Mouse (Mus musculus): ENCODE measurements around the gene Tfpi. TPM values are rescaled to one million over a fixed set of nuclear protein-coding genes. Genes with fewer than 3 reads are reported as not detected.

The Tfpi gene
- total RNA-seq (2021): 1 to 10 TPM; 2.8 to 5.0 TPM
- long read RNA-seq, experiment 1, partial matches to known transcripts: 0 of 2 reads
- long read RNA-seq, experiment 1, other reads (novel, unspliced or antisense): 2 of 2 reads
- long read RNA-seq, experiment 2, partial matches to known transcripts: 0 of 3 reads
- long read RNA-seq, experiment 2, other reads (novel, unspliced or antisense): 2 of 3 reads

DNA sequence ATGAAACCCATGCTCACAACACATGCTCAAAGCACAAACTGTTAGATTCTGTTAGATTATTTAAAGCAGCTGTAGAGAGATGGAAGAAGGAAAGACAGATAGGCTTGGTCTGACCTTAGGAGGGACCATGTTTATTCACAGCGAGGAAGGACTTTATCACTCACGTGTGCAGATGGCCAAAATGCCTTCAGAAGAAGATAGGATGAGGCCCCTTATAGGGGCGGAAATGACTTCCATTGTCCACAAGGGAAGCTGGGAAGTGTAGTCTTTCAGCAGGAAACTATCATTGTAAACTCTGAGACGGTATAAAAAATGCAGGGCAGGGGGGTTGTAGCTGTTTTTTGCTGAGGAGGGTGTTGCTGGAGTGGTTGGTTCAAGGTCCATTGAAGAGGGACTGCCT is at the start of gene Tfpi:
TSS of gene Tfpi (minus strand) at position 199 of the 400 bp plus-strand sequence.
- DNase-seq: no peak

DNA sequence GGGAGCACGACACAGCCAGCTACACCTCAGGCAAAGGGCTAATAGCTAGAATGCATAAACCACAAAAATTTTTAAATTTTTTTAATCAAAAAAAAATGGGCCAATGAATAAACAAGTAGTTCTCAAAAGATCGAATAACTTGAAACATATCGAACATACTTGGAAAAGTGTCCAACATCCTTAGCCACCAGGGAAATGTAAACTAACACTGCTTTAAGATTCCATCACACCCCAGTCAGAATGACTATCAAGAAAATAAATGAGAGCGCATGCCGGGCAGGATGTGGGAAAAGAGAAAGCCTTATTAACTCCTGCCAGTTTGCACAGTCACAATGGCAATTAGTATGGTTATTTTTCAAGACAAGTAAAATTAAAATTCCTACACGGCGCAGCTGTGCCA is 49.6 kb upstream of the Tfpi start:
- DNase-seq: no peak

DNA sequence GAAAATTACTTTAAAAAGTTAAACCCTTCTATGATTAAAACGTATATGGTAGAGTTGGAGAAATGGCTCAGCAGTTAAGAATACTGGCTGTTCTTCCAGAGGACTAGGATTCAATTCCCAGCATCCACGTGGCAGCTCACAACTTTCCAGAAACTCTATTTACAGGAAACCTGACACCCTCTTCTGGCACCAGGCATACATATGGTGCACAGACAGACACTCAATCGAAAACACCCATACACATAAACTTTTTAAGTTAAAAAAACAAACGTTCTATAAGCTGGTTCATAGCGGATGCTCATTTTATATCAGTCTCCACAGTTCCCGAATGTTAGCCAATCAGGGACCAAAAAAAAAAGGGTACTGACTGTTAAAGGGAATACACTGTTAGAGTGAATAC is 49.2 kb upstream of the Tfpi start:
- DNase-seq: no peak

DNA sequence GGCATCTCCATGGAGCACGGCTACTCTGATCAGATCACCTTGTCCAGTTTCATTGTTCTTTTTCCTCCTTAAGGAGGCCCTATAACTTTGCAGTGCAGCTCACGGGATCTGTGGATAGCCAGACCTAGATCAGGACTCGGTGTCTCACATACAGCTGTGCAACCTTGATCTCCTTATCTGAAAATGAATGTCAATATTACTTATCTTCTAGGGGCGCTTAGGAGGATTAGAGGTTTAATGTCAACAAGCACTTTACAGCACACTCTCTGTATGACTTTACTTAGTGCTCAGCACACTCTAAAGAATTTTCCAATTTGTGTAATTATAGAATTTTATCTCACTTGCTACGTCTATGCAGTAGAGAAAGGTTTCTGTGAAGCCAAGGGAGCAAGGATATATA is 48.5 kb upstream of the Tfpi start:
- DNase-seq: no peak

DNA sequence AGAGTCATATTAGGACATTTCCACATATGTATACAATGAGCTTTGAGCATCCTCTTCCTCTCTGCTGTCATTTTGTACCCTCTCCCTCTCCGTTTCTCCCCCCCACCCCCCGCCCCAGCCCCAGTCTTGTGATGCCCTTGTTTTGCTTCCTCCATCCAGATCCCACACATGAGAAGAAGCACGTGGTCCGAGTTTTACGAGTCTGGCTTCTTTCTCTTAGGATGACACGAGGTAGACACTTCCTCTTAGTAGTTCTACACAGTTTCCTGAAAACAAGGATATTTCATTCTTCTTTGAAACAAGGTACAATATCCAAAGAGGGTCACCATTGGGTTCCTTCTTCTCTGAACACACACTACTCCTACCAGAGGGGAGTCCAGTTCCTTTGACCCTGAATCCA is 47.4 kb upstream of the Tfpi start:
- no peak for DNase-seq

DNA sequence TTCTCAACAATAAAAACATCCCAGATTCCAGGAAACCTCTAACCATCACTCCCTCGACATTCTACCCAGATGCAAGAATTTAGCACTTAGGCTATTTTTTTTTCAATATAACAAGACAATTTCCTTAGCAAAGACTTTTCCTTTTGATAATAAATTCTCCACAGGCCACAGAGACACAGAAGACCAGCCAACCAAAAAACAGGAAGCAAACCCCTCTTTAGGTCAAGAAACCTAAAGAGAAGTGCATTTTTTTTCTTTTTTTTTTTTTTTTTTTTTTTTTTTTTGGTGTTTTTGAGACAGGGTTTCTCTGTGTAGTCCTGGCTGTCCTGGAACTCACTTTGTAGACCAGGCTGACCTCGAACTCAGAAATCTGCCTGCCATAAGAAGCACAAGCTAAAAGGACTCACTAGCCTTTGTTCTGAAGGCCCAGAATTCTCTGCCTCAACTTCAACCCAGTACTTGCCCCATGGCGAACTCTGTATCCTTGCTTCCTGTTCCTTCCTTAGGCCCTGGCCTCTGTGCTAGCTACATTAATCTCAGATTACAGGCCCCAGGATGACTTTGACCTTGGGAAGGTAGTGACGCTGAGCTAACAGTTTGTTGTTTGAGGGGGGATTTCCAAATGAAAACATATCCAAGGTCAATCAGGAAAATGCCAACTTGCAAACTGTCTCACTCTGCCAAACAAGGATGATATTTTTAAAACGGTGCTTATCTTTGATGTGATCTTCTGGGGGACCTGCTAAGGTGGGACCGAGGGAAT is 46.7 kb upstream of the Tfpi start:
- no peak for DNase-seq

DNA sequence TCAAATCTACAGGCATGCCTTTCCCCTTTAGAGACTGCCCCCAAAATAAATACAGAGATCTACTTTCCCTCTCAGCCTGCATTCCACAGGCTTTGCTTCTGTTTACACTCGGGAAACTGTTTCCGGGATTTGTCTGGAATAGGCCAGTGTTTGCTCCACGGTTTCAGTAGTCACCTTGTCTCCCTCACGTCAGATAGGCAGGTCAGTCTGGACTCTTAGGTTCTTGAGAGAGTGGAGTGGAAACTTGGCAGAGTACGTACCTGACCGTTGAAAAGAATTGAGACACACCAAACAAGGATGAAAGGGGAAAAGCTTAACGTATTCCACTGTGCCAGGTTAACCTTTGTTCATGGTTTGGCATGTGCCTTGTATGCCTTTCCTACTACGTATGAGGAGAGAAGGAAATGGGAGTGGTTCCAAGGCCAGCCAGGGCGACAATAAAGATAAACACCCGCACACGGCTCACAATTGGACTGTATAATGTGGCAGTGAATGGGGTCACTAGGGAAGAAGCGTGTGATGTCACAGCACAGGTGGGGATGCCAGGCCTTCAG is 43.0 kb upstream of the Tfpi start:
- DNase-seq: no peak

DNA sequence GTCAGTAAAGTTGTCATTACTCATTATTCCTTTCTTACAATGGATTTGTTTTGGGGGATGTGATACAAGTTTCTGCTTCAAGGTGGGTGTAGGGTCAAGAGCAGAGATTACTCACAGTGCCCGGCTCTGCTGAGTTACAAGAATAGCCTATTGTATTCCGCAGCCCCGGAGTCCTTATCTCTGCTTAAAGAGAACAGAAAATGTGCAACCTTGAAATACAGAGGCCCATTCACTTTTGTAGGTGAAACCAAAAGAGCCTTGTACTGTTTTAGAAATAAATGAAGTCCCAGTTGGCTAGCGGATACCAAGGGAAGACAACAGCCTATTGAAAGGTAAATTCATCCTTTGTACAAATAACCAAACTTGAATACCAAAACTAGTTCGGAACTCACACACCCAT is 42.2 kb upstream of the Tfpi start:
- no peak for DNase-seq

DNA sequence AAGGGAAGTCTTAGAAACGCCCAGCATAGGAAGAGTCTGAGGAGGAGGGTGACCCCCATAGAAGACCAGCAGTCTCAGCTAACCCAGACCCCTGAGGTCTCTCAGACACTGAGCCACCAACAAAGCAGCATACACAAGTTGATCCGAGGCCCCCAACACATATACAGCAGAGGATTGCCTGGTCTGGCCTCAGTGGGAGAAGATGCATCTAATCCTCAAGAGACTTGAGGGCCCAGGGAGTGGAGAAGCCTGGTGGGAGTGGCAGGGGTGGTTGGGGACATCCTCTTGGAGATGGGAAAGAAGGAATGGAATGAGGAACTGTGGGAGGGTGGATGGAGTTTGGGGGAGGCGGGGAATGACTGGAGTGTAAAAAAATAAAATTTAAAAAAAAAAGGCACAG is 36.7 kb upstream of the Tfpi start:
- no peak for DNase-seq

DNA sequence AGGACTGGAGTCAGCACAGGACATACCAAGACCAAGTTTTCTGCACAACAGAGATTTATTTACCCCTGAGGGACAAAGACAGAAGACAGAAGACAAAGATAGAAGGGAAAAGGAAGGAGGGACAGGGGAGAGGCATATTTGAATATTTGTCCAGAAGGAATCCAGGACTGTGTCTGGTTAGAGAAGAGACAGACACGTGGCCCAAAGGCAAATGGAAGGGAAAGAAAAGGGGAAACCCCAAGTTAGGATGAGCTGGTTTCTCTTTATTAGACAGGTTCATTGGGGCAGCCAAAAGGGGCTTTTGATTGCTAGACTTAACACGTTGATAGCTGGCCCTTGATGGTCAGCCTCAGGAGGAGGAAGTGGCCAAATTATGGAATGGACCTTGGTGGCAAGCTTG is 34.9 kb upstream of the Tfpi start:
- DNase-seq: no peak

DNA sequence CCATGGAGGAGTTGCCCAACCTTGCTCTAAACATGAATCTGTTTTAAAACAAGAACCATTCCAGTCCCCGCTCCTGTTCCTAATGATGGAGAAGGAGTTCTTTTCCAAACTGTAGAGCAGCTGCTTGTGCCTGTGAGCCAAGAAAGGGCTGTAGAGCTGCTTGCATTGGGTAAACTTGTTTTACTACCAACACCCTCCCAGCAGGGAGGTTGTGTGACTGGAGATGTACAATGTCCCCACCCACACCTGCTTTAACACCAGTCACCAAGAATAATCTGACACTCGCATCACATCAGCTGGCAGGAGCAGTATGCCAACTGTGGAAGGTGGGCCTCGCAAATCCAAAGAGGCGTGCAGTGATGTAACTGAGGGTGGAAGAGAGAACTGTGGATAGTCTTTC is 34.5 kb upstream of the Tfpi start:
- DNase-seq: no peak

DNA sequence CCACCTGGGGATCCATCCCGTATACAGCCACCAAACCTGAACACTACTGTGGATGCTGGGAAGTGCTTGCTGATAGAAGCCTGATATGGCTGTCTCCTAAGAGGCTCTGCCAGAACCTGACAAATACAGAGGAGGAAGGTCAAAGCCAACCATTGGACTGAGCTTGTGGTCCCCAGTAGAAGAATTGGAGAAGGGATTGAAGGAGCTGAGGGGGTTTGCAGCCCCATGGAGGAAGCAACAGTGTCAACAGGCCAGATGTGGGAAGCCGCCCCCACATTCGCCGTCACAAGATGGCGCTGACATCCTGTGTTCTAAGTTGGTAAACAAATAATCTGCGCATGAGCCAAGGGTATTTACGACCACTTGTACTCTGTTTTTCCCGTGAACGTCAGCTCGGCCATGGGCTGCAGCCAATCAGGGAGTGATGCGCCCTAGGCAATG is 28.4 kb upstream of the Tfpi start:
- DNase-seq: peak; percentile 8

DNA sequence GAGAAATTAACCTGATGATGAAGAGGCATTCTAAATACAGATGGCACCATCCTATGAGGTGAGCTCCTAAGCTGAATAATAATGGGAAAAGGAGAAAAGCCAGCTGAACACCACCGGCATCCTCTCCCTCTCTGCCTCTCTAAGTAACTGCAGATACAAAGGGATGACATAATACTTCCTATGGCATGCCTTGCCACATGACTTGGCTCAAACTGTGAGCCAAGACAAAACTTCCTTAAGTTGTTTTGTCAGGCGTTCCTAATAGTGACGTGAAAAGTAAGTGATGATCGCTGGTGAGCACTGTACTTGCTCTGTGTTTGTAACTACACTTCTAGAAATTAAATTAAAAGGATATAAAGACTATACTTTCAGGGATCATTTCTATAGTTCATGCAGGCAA is 27.7 kb upstream of the Tfpi start:
- no peak for DNase-seq

DNA sequence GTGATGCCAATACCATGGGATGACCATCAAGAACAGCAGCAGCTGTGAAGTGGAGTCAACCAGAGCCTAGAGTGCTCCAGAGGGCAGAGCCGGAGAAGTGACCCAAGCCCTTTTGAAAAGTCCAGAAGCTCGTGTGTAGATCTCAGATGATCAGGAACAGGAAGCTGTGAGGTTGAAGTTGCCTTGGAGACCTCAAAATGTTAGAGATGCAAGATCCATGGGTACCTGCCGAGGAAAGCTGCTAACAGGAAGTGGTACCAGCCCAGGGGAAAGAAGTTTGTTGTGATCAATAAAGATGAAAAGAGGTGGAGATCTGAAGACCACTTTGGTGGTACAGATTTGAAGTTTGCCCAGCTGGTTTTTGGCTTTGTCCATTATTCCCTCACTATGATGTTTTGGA is 22.3 kb upstream of the Tfpi start:
- DNase-seq: no peak

DNA sequence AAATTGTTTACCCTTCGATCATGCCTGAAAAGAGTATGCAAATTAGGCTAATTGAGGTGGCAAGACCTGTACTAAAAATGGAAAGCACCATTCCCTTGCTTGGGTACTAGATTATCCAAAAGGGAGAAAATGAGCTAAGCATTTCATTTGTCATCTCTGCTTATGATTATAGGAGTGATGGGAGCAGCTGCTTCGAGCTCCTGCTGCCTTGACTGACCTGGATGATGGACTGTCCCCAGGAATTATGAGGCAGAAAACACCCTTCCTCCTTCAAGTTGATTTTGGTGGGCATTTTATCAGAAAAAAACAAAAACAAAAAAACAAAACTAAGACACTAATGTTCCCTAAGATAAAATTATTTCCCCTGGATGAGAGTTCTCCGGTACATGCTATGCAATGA is 18.5 kb upstream of the Tfpi start:
- DNase-seq: no peak

DNA sequence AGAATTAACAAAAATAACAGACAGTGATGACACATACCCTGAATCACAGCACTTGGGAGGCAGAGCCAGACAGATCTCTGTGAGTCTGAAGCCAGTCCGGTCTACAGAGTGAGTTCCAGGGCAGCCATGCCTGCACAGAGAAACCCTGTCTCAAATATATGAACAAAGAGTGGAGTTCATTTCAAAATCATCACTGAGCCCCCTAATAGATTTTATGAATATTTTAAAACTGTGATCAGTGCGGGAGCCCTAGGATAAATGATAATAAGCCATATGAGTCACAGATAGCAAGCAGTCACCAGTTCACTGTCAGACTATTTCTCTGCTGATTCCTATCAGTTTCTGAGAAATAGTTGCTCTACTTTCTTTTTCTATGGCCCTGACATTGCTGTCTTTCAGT is 17.1 kb upstream of the Tfpi start:
- no peak for DNase-seq

DNA sequence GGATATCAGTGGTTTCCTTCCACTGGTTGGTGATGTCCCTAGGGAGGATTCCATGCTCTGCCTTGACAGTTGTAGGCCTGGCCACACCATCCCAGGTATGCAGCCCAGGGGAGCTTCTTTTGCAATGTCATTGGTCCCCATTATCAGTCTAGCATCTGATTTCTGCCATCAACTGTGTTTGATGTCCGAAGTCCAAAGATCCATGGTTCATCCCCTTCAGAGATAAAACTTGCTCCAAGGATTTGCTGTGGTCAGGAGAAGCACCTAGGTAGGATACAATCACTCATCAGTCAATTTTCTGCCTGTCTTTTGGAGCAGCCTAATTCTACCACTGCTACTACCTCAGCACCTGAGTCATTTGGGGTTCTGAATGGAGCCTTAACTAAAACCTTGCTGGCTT is 15.1 kb upstream of the Tfpi start:
- DNase-seq: no peak

DNA sequence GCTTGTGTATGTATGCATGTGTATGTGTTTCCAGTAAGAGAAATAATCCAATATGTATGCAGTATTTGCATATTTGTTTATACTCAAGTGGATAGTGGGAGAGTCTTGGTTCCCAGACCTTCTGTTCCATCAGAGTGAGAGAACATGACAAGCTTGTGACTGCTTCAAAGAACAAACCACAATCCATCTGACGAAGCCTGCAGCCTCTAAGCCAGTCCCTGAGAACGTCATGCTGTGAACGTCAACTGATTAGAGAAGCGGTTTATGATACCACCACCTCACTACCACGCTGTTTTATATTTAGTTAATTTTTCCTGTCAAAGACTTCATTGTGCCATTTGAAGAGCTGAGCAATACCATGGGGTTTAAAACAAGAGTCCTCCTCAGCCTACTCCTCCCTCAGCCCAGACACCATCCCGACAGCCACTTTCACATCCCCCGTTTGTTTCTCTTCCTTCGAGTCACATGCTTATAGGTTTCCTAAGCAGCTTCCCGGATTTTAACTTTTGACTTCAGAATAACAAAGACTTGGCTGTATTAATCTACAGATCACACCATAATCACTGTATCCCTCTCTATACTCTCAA is 11.2 kb upstream of the Tfpi start:
- DNase-seq: no peak

DNA sequence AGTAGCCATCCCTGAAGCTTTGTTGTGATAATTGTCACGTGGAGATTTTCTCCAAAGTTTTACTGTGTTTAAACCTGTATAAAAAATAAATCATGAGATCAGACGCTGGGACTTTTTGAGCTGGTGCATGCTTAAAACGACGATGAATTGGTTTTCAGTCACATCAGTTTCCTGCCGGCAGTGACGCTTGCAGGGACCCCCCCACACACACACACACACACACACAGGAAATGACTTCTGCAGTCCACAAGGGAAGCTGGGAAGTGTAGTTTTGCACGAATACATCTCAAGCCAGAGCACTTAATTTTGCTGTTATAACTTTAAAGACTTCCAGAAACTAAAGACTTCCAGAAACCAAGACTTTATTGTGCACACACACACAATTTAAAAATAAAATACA is 5.3 kb upstream of the Tfpi start:
- no peak for DNase-seq

DNA sequence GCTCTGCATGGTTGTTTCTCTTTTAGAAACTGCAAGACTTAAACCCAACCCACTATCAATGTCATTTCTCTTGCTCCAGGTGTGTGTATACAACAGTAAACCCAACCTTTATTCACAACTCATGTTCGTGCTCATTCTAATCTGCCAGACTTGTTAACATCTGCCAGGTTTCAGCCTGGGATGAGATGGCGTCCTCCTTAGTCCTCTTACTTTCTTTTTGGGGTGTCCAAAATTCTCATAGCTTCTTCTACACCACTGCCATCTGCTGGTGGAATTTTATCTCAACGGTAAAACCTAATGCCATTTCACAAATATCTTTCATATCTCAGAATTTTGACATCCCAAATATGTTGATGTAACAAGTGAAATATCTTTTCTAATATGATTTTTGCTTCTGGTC is 2.5 kb upstream of the Tfpi start:
- DNase-seq: no peak

DNA sequence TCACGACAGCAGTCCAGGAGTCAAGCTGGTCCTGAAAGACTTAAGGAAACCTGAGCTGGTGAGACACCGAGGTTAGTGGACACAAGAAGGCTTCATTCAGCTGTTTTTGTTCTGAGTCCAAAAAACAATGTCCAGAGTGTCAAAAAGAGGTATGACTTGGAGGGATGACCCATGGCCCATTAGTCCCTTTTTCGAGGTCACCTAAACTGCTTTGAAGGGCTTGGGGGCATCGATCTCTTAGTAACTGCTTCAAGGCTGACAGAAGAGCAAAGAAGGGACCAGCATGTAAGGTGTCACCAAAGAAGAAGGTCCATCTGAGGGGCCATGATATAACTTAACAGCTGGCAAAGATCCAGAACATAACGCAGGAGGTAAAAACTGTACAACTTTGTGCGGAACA is 1.2 kb upstream of the Tfpi start:
- DNase-seq: no peak

DNA sequence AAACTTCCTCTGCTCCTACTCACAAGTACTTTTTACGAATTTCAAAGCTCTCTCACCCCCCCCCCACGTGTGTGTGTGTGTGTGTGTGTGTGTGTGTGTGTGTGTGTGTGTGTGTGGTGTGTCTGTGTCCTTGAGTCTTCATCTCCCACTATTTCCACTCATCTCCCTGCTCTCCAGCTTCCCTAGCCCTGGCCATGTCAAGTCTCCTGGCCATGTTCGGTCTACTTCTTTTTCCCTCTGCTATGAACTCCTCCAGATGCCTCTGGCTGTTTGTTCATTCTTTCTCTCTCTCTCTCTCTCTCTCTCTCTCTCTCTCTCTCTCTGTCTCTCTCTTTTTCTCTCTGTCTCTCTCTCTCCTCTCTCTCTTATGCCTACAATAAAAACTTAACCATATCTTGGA is 444 bp downstream of the Tfpi start:
- no peak for DNase-seq

DNA sequence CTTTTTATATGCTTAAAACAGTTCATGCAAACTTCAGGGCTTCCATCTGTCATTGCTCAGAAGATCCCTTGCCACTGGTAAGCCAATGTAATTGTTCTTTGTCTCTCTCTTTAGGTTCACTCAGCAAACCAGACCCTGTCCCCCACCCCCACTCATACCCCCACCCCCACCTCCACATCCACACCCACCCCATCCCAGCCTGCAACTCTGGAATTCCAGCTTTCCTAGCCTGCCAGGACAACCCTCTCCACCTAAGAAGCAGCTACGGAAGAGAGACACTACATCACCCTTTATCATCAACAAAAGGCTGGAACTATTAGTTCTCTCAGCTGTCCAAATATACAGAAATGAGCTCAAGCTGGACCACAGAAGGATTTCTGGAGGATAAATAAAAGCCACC is 974 bp downstream of the Tfpi start:
- DNase-seq: no peak

DNA sequence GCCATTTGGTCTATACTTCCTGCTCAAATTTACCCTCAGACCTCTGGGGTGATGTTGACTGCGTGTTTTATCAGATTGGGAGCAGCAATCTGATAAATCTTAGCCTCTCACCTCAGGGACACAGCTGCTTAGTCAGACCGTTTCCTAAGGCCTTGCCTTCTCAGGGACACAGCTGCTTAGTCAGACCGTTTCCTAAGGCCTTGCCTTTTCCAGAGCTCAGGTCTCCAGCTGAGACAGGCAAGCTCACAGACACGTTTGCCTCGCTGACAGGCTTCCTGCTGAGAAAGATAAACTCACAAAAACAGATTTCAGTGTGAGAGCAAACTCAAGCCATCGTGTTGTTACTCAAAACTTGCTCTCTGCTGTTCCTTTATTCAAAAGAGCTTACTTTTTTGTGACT is 1.9 kb downstream of the Tfpi start:
- DNase-seq: no peak

Measured in gastrocnemius, postnatal 25 days (tissue).